Mouse (Mus musculus): ENCODE results near the gene Galc. TPM values are rescaled to one million over a fixed set of nuclear protein-coding genes. Genes with fewer than 3 reads are reported as not detected.
A peak's percentile ranks its signal among the peaks of the same experiment; 100 is the strongest.

Galc gene
- total RNA-seq (2015; ENCODE audit: low replicate concordance) = 2.3 and 13.8 TPM in 2 replicates
- total RNA-seq (2017; ENCODE audit: low replicate concordance) = 1.9 and 2.6 TPM in 2 replicates

- ATAC-seq (replicated peaks; ENCODE audit: low FRiP score, poor library complexity, severe bottlenecking) = peak; percentile 77
Observed at GRCm38 (mm10) chr12:98258845-98259517, at the start of gene Galc. TSS of gene Galc (minus strand) at chr12:98259459.

GRCm38 (mm10) chr12:98307179-98307915 is 48.1 kb upstream of the Galc start:
- ATAC-seq (replicated peaks; ENCODE audit: low FRiP score, poor library complexity, severe bottlenecking) = no peak

GRCm38 (mm10) chr12:98303013-98303412 is 43.8 kb upstream of the Galc start:
- ATAC-seq (replicated peaks; ENCODE audit: low FRiP score, poor library complexity, severe bottlenecking) = no peak

DNA sequence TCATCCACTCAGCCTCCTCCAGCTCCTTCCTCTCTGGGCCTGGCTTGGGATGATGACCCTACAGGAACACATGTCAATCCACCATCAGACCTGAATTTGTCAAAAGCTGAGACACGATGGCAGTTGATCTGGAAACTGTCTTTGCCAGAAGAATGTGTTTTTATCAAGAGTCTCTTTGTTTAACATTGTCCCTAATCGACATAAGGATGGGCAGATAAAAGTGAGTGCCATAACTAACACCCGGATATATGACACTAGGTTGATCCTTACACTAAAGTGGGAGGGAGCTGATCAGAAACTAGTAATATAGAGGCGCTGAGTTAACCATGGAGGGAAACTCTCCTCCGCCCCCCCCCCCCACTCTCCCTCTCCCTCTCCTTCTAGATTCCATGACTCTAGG is 42.7 kb upstream of the Galc start:
- no peak for ATAC-seq (replicated peaks; ENCODE audit: low FRiP score, poor library complexity, severe bottlenecking)

DNA sequence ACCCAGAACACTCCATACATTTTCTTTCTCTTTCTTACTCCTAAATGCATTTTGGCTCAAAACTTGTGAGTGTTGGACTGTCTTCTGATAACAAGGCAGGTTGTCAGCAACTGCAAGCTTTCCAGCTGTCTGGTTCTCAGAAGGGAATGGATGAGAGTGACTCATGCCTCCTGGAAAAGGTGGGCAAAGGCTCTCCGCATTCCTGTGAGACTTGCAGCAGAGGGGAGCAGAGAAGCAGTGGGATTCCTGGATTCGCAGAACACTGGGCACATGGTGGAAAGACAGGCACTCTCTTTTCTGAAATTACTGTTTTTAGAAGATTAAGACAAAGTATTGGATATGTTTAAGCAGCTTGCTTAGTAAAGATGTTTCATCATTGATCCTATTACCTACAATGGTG is 35.0 kb upstream of the Galc start:
- ATAC-seq (replicated peaks; ENCODE audit: low FRiP score, poor library complexity, severe bottlenecking) = no peak

DNA sequence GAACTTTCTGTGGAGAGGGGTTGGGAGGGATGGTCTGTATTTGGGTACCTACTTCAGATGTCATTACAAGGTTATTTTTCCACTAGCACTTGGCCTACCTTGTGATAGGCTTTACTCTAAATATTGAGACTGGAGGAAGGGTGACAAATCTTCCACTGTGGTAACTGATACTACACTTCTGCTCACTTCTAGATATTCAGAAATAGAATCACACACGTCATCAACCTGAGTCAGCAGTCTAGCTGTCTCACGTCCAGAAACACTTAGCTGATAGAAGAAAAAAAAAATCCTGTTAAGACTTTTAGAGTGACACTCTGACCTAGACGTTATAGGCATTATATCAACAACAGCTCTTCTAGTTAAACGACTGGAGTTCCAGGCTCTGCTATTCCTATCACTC is 33.0 kb upstream of the Galc start:
- ATAC-seq (replicated peaks; ENCODE audit: low FRiP score, poor library complexity, severe bottlenecking) = no peak

DNA sequence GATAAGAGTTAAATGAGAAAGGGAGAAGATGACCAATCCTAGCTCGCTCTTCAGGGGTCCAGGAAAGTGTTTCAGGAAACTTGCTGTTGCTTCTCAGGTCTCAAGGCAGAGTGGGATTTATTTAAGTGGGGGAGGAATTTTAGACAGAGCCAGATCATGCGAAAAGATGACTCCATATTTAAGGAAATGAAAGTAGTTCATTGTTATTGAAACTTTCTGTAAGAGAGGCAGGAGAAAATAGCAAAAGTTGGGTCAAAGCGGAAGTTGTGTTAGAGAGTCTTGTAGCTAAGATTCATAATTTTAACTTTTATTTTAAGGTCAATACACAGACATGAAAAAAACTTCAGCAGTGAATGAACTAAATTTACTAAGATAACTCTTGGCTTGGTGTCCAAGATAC is 31.2 kb upstream of the Galc start:
- no peak for ATAC-seq (replicated peaks; ENCODE audit: low FRiP score, poor library complexity, severe bottlenecking)

DNA sequence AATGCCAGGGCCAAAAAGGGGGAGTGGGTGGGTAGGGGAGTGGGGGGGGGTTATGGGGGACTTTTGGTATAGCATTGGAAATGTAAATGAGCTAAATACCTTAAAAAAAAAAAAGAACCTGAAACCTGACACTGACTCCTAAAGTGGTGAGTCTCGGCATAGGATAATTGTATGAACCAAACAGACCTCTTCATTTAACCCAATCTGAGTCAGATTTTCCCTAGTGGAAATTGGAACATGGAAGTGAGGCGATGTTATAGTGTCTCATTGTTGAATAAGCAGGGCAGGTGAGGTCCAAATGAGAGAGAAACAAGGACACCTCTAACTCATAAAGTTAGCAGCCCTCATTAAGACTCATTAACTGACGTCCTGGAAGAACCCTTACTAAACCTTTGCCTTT is 25.2 kb upstream of the Galc start:
- ATAC-seq (replicated peaks; ENCODE audit: low FRiP score, poor library complexity, severe bottlenecking) = no peak

DNA sequence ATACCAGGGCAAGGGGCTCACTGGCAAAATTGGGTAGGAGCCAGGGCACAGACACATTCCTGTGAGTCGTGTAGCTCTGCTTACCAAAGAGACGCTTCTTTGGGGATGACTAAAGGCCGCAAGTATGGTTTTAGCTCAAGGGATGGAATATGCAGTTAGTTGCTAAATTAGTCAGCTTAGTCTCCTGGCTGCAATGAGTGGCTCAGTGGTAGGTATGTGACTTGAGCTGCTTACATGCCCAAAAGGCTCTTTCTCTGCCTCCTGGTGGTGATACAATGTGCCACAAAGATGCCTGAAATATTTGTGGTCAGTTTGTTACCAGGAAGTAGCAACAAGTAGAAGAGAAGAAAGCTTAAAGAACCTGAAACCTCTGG is 24.2 kb upstream of the Galc start:
- ATAC-seq (replicated peaks; ENCODE audit: low FRiP score, poor library complexity, severe bottlenecking) = no peak

GRCm38 (mm10) chr12:98282776-98283486 is 23.7 kb upstream of the Galc start:
- no peak for ATAC-seq (replicated peaks; ENCODE audit: low FRiP score, poor library complexity, severe bottlenecking)

GRCm38 (mm10) chr12:98280996-98281395 is 21.7 kb upstream of the Galc start:
- no peak for ATAC-seq (replicated peaks; ENCODE audit: low FRiP score, poor library complexity, severe bottlenecking)

DNA sequence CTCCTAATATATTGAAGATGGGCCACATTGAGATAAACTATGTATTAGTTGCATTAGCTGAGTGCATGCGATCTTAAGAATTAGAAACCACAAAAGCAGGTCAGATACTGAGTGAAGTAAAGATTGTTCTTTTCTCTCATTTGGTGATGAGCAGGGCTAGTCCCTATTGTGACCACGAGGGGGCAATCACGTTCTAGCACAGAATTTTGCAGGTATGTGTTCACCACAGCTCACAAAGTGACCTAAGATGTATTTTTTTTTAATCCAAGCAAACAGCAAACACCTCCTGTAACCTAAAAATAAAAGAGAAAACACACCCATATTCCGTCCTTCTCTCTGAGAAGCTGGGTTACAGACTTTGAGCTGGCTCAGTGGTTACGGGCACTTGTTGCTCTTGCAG is 21.3 kb upstream of the Galc start:
- ATAC-seq (replicated peaks; ENCODE audit: low FRiP score, poor library complexity, severe bottlenecking) = no peak

DNA sequence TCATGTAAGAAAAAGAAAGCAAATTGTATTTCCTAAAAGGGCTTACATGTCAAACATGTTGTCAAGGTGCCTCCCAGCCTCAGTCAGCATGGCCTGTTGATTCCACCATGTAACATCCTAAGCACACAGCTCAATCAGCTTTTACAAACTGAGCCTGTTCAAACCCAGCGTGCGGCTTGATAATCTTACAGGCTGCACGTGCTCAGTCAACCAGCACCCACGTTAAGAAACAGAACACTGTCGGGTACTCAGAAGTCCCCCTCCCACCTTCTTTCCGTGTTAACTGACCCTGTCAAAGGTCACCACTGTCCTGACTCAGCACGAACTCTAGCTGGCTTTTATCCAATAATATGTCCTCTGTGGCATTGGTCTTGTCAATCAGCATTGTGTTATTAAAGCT is 13.2 kb upstream of the Galc start:
- no peak for ATAC-seq (replicated peaks; ENCODE audit: low FRiP score, poor library complexity, severe bottlenecking)

DNA sequence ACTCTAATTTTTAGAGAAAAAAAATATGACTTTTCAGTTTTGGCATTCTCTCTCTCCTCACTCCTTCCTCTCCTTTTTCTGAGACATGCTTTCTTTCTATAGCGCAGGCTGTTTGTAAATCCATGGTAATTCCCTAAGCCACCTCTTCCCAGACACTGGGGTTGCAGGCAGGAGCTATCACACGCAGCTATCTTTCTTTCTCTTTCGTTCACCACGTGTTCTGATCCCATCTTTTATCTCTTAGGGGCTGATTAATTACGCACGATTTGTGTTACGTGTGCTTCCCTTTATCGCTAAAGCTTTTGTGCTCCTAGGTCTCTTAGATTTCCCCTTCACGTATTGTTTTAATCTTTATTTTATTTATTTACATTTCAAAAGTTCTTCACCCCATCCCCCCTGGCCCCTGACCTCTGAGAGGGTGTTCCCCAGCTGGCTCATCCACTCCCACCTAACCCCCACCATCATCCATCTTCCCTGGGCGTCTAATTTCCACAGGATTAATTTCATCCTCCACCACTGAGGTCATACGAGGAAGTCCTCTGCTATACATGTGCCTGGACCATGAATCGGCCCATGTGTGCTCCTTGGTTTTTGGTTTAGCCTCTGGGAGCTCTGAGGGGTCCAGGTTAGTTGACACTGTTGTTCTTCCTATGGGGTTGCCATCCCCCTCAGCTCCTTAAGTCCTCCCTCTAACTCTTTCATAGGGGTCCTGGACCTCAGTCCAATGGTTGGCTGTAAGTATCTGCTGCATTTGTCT is 11.7 kb upstream of the Galc start:
- ATAC-seq (replicated peaks; ENCODE audit: low FRiP score, poor library complexity, severe bottlenecking) = no peak

- no peak for ATAC-seq (replicated peaks; ENCODE audit: low FRiP score, poor library complexity, severe bottlenecking)
Observed at GRCm38 (mm10) chr12:98269791-98270745, 10.8 kb upstream of the Galc start.

GRCm38 (mm10) chr12:98268441-98269369 is 9.4 kb upstream of the Galc start, which contains the start of gene Gpr65:
TSS of gene Gpr65 (plus strand) at chr12:98268635.
- ATAC-seq (replicated peaks; ENCODE audit: low FRiP score, poor library complexity, severe bottlenecking) = no peak

DNA sequence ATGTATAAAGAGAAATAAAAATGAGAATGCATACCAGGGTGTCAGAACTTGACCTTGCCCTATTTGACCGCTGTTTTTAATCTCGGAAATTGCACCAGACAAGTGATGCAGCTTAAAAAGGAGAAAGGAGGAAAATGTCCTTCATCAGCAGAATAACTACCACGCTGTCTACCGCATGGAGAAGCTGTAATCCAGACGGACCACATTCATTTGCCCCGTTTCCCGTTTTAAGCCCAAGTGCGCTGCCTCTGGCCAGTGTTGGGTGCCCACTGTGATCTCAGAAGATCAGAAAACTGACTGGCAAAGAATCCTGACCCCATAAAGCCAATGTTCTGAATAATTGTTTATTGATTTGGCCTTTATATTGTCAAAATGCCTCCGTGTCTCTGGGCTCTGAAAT is 6.4 kb upstream of the Galc start:
- ATAC-seq (replicated peaks; ENCODE audit: low FRiP score, poor library complexity, severe bottlenecking) = no peak

- ATAC-seq (replicated peaks; ENCODE audit: low FRiP score, poor library complexity, severe bottlenecking) = no peak
Observed at GRCm38 (mm10) chr12:98259518-98259852, 226 bp upstream of the Galc start.

Data from erythroblast, adult 5-6 weeks (primary cell).